Mouse (Mus musculus): Measurements from ENCODE around the gene Col26a1.

DNA sequence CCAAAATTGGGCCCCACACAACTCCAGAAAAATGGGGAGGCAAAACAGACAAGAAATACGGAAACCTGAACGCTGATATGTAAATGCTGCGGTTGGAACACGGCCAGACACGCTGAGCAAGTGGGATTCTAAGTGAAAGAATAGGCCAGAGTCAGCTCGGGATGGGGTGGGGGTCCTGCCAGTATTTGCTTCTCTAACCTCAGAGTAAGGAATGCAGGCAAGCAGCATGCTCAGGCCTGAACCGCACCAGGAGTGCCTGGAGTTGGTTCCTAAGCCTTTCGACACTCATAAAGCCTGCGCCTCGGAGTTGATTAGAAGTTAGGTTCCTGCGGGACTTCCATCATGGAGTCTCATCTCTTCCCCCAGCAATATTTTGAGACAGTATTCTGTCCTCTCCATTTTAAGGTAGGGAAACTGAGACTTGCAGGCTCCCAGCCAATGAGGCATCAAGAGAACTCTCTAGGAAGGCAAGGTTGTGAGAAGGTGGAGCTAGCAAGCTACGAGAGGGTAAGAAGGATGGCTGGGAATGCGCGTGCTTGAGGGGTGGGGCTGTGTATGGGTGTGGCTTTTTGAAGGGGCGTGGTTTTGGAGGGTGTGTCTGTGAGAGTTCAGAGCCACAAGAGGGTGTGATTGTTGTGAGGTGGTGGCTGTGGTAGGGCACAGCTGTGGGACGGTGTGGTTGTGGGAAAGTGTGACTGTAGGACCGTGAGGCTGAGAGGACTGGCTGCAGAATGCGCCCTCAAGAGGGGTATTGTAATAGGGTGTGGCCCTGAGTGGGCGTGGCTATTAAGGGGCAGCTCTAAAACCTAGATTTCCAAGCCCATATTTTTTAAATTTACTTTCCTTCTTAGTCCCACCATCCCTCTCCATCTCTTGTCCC lies 36.4 kb downstream of the Col26a1 start:
- TF ChIP-seq CTCF (IDR thresholded peaks at IDR 0.05) = no peak
- no peak for TF ChIP-seq EP300 (IDR thresholded peaks at IDR 0.05)

All from lung, postnatal 0 days (tissue).